Mouse (Mus musculus): ENCODE measurements around the gene Npff.

- TF ChIP-seq CTCF (conservative IDR thresholded peaks at IDR 0.05; ENCODE audit: low read length) (no peak), NANOG (IDR thresholded peaks at IDR 0.05; ENCODE audit: borderline replicate concordance, low read length) (no peak), POU5F1 (IDR thresholded peaks at IDR 0.05; ENCODE audit: borderline replicate concordance, low read length) (no peak)
Measured at GRCm38 (mm10) chr15:102563681-102564080, 38.9 kb upstream of the Npff start.
